Comparison of ENCODE assay signal across 9 mouse cellular contexts in genomic region chr9:119970221-119970620, GRCm38 (mm10). TPM values are rescaled to one million over a fixed set of nuclear protein-coding genes. Genes with fewer than 3 reads are reported as not detected.
A peak's percentile ranks its signal among the peaks of the same experiment; 100 is the strongest.
DNase-seq lines count a peak whose midpoint lies in the region; ATAC-seq and TF ChIP-seq lines count a peak whose summit lies in the region.
"Had no signal": no experiment of that assay in that cellular context is flagged by ENCODE, and none has a peak within 500 bp of the region (broad histone marks: within the 10 kb centered on the region; RNA-seq: fewer than 3 reads in every experiment).

No protein-coding gene starts in this region.

- TF ChIP-seq CTCF in testis, adult 2 months (IDR thresholded peaks at IDR 0.05; ENCODE audit: control insufficient read depth, insufficient read depth, insufficient replicate concordance, low read depth, low read length), result peak; percentile 5; the same call in 1 of the 2 replicates
- TF ChIP-seq CTCF in brain, embryonic 14.5 days (IDR thresholded peaks at IDR 0.05; ENCODE audit: borderline replicate concordance, extremely low read depth, insufficient read depth, insufficient read length), result peak; percentile 38; the same call in 1 of the 2 replicates

- peaks cover 13% of the 10 kb centered on the region for H3K4me1 ChIP-seq in testis, adult 2 months (ENCODE audit: control insufficient read depth, insufficient read depth, low read length)
- H3K4me1 ChIP-seq in kidney, embryonic 15.5 days, result peaks cover 19% of the 10 kb centered on the region
- H3K4me1 ChIP-seq: embryonic facial prominence, embryonic 12.5 days had no signal

- H3K9me3 ChIP-seq in kidney, embryonic 15.5 days (replicated peaks), result no peaks in the 10 kb centered on the region
- H3K9me3 ChIP-seq: embryonic facial prominence, embryonic 12.5 days had no signal

- WGBS in kidney, embryonic 15.5 days, result 37% methylated on average over 6 of the region's 6 CpGs

- no peak for ATAC-seq in kidney, embryonic 15.5 days (replicated peaks; ENCODE audit: low FRiP score)

- no peaks in the 10 kb centered on the region for H3K27me3 ChIP-seq in testis, adult 2 months (ENCODE audit: control insufficient read depth, insufficient read depth, low read length)
- H3K27me3 ChIP-seq in kidney, embryonic 15.5 days, result no peaks in the 10 kb centered on the region
- H3K27me3 ChIP-seq: embryonic facial prominence, embryonic 12.5 days had no signal

- H3K9ac ChIP-seq in kidney, embryonic 15.5 days, result no peak overlapping the region
- H3K9ac ChIP-seq: embryonic facial prominence, embryonic 12.5 days had no signal

- TF ChIP-seq POLR2A in testis, adult 2 months (IDR thresholded peaks at IDR 0.05; ENCODE audit: control insufficient read depth, low read depth, low read length), result 0 out of 2 replicates have a peak, but pooled peaks have one; percentile 17
- no peak for TF ChIP-seq POLR2A in brain, embryonic 14.5 days (IDR thresholded peaks at IDR 0.05; ENCODE audit: borderline replicate concordance, extremely low read depth, insufficient read depth, insufficient read length, poor library complexity, severe bottlenecking)

- no peak for DNase-seq in testis, postnatal 14 days (ENCODE audit: low spot score)
- DNase-seq in brain, embryonic 14.5 days (ENCODE audit: low read depth), result no peak
- peak; percentile 56 for DNase-seq in gonadal fat pad, adult 2 months (ENCODE audit: low read depth)
- DNase-seq in lung, postnatal 4 days, result peak; percentile 80 to 85
- DNase-seq in thymus, postnatal 14 days, result peak; percentile 64
- DNase-seq in frontal cortex, postnatal 36 days (ENCODE audit: low spot score in 2 of 2), result no peak

- H3K4me2 ChIP-seq in kidney, embryonic 15.5 days, result no peak overlapping the region
- H3K4me2 ChIP-seq: embryonic facial prominence, embryonic 12.5 days had no signal

- no peak overlapping the region for H3K4me3 ChIP-seq in testis, adult 2 months (ENCODE audit: control insufficient read depth, low read depth, low read length)
- H3K4me3 ChIP-seq in kidney, embryonic 15.5 days (replicated peaks), result no peak overlapping the region
- H3K4me3 ChIP-seq: embryonic facial prominence, embryonic 12.5 days had no signal

- no peak overlapping the region for H3K27ac ChIP-seq in testis, adult 2 months (ENCODE audit: control insufficient read depth, insufficient read depth, low read depth, low read length)
- 0 out of 2 replicates have a peak overlapping the region, but pooled peaks have one; percentile 10 for H3K27ac ChIP-seq in kidney, embryonic 15.5 days
- H3K27ac ChIP-seq: embryonic facial prominence, embryonic 12.5 days had no signal

- H3K36me3 ChIP-seq in testis, adult 2 months (ENCODE audit: control insufficient read depth, insufficient read depth, low read length), result no peaks in the 10 kb centered on the region
- peaks cover 40% of the 10 kb centered on the region for H3K36me3 ChIP-seq in kidney, embryonic 15.5 days

RNA-seq across cellular contexts. Expression of gene Csrnp1, which starts 14.2 kb away (rescaled TPM):
- polyA plus RNA-seq in testis, adult 2 months (2012; rRNA removed), result 99.8 and 99.9 TPM in 2 replicates
- 3.4 and 4.9 TPM in 2 replicates for polyA plus RNA-seq in brain, embryonic 14.5 days (2012; rRNA removed)
- polyA plus RNA-seq in gonadal fat pad, adult 2 months (2012; rRNA removed), result 22.6 and 28.6 TPM in 2 replicates
- polyA plus RNA-seq in kidney, embryonic 15.5 days (2015; fragmentation: Nextera tagmentation; extraction: Ambion mirVana), result 5.6 and 7.1 TPM in 2 replicates

RNA-seq across cellular contexts. Expression of gene Ttc21a, which starts 32.8 kb away (rescaled TPM):
- 66.1 and 68.7 TPM in 2 replicates for polyA plus RNA-seq in testis, adult 2 months (2012; rRNA removed)
- 1.1 and 2.1 TPM in 2 replicates for polyA plus RNA-seq in brain, embryonic 14.5 days (2012; rRNA removed)
- 2.0 and 3.8 TPM in 2 replicates for polyA plus RNA-seq in gonadal fat pad, adult 2 months (2012; rRNA removed)
- 0.26 and 0.29 TPM in 2 replicates for polyA plus RNA-seq in kidney, embryonic 15.5 days (2015; fragmentation: Nextera tagmentation; extraction: Ambion mirVana)

RNA-seq across cellular contexts. Expression of gene Gorasp1, which starts 32.9 kb away (rescaled TPM):
- polyA plus RNA-seq in testis, adult 2 months (2012; rRNA removed), result 11.5 and 14.1 TPM in 2 replicates
- 22.5 and 23.2 TPM in 2 replicates for polyA plus RNA-seq in brain, embryonic 14.5 days (2012; rRNA removed)
- 45.4 and 47.2 TPM in 2 replicates for polyA plus RNA-seq in gonadal fat pad, adult 2 months (2012; rRNA removed)
- polyA plus RNA-seq in kidney, embryonic 15.5 days (2015; fragmentation: Nextera tagmentation; extraction: Ambion mirVana), result 27.7 and 29.7 TPM in 2 replicates

RNA-seq across cellular contexts. Expression of gene Xirp1, which starts 53.2 kb away (rescaled TPM):
- 0.67 and 0.90 TPM in 2 replicates for polyA plus RNA-seq in testis, adult 2 months (2012; rRNA removed)
- polyA plus RNA-seq in brain, embryonic 14.5 days (2012; rRNA removed), result 0.01 TPM in 1 of 2 replicates, not detected in the other
- 0.14 and 0.26 TPM in 2 replicates for polyA plus RNA-seq in gonadal fat pad, adult 2 months (2012; rRNA removed)
- 0.38 and 0.41 TPM in 2 replicates for polyA plus RNA-seq in kidney, embryonic 15.5 days (2015; fragmentation: Nextera tagmentation; extraction: Ambion mirVana)

Comparison
In these comparisons a context has a peak if more than half of its experiments do, and no peak if none do; other contexts are left out.
1. DNase-seq: peak in gonadal fat pad, adult 2 months (single experiment), lung, postnatal 4 days (2 of 2) and thymus, postnatal 14 days (single experiment); none in testis, postnatal 14 days (single experiment), brain, embryonic 14.5 days (single experiment) and frontal cortex, postnatal 36 days (0 of 2).
2. RNA of gene Ttc21a, which starts 32.8 kb away (polyA plus RNA-seq): 66.1 to 68.7 TPM in testis, adult 2 months; 1.1 to 2.1 TPM in brain, embryonic 14.5 days, 2.0 to 3.8 TPM in gonadal fat pad, adult 2 months and 0.26 to 0.29 TPM in kidney, embryonic 15.5 days; every median in the first group is over 10 times any median in the second.